Mouse (Mus musculus): Measurements from ENCODE around the gene Ybey.

- TF ChIP-seq POLR2A (IDR thresholded peaks at IDR 0.05; ENCODE audit: insufficient read length, low read depth) (no peak), MAX (IDR thresholded peaks at IDR 0.05; ENCODE audit: low read depth) (no peak)
Measured at GRCm38 (mm10) chr10:76488265-76488664, 19.4 kb upstream of the Ybey start.
